In genomic region chr16:69567420-69568179, GRCm38 (mm10) we compare ENCODE assay signal across 26 mouse cellular contexts.
A peak's percentile ranks its signal among the peaks of the same experiment; 100 is the strongest.
DNase-seq lines count a peak whose midpoint lies in the region; ATAC-seq and TF ChIP-seq lines count a peak whose summit lies in the region.
"Had no signal": no experiment of that assay in that cellular context is flagged by ENCODE, and none has a peak within 500 bp of the region (broad histone marks: within the 10 kb centered on the region; RNA-seq: fewer than 3 reads in every experiment).

No protein-coding gene starts in this region.

- H3K4me1 ChIP-seq in hindbrain, embryonic 13.5 days (replicated peaks), result no peaks in the 10 kb centered on the region
- no peaks in the 10 kb centered on the region for H3K4me1 ChIP-seq in hindbrain, embryonic 12.5 days
- H3K4me1 ChIP-seq in midbrain, embryonic 16.5 days (ENCODE audit: control insufficient read depth, insufficient read depth, low read length), result no peaks in the 10 kb centered on the region
- H3K4me1 ChIP-seq in midbrain, embryonic 13.5 days (replicated peaks), result no peaks in the 10 kb centered on the region
- H3K4me1 ChIP-seq in forebrain, postnatal 0 days (ENCODE audit: insufficient read depth), result no peaks in the 10 kb centered on the region
- H3K4me1 ChIP-seq: embryonic facial prominence, embryonic 15.5 days; heart, embryonic 12.5 days; limb, embryonic 15.5 days; megakaryocyte, embryonic 14.5 days had no signal

- H3K4me2 ChIP-seq in hindbrain, embryonic 13.5 days, result no peak overlapping the region
- H3K4me2 ChIP-seq in hindbrain, embryonic 12.5 days (replicated peaks), result no peak overlapping the region
- H3K4me2 ChIP-seq in midbrain, embryonic 16.5 days (ENCODE audit: low read length), result no peak overlapping the region
- H3K4me2 ChIP-seq in midbrain, embryonic 13.5 days (replicated peaks), result no peak overlapping the region
- H3K4me2 ChIP-seq in forebrain, postnatal 0 days (ENCODE audit: low read depth), result no peak overlapping the region
- H3K4me2 ChIP-seq: embryonic facial prominence, embryonic 15.5 days; heart, embryonic 12.5 days; limb, embryonic 15.5 days; lung, embryonic 14.5 days had no signal

- H3K4me3 ChIP-seq in hindbrain, embryonic 13.5 days, result no peak overlapping the region
- no peak overlapping the region for H3K4me3 ChIP-seq in hindbrain, embryonic 12.5 days
- no peak overlapping the region for H3K4me3 ChIP-seq in midbrain, embryonic 16.5 days (ENCODE audit: low read depth, low read length)
- no peak overlapping the region for H3K4me3 ChIP-seq in midbrain, embryonic 13.5 days (replicated peaks)
- no peak overlapping the region for H3K4me3 ChIP-seq in forebrain, postnatal 0 days (ENCODE audit: low read depth, low read length)
- H3K4me3 ChIP-seq: embryonic facial prominence, embryonic 15.5 days; heart, embryonic 12.5 days; limb, embryonic 15.5 days; megakaryocyte, embryonic 14.5 days had no signal

- no peaks in the 10 kb centered on the region for H3K27me3 ChIP-seq in hindbrain, embryonic 13.5 days
- H3K27me3 ChIP-seq in hindbrain, embryonic 12.5 days, result no peaks in the 10 kb centered on the region
- no peaks in the 10 kb centered on the region for H3K27me3 ChIP-seq in midbrain, embryonic 16.5 days (ENCODE audit: control insufficient read depth, insufficient read depth, low read depth, low read length)
- no peaks in the 10 kb centered on the region for H3K27me3 ChIP-seq in midbrain, embryonic 13.5 days
- no peaks in the 10 kb centered on the region for H3K27me3 ChIP-seq in forebrain, postnatal 0 days (ENCODE audit: insufficient read depth, low read length)
- H3K27me3 ChIP-seq: CH12.LX; embryonic facial prominence, embryonic 15.5 days; heart, embryonic 12.5 days; limb, embryonic 15.5 days; megakaryocyte, embryonic 14.5 days had no signal

- no peak overlapping the region for H3K27ac ChIP-seq in hindbrain, embryonic 13.5 days
- H3K27ac ChIP-seq in hindbrain, embryonic 12.5 days, result no peak overlapping the region
- no peak overlapping the region for H3K27ac ChIP-seq in midbrain, embryonic 16.5 days (ENCODE audit: low read length)
- H3K27ac ChIP-seq in midbrain, embryonic 13.5 days, result no peak overlapping the region
- H3K27ac ChIP-seq in forebrain, postnatal 0 days (ENCODE audit: low read depth, low read length), result no peak overlapping the region
- H3K27ac ChIP-seq: embryonic facial prominence, embryonic 15.5 days; kidney, postnatal 0 days; limb, embryonic 15.5 days; liver, embryonic 14.5 days had no signal

- peak; percentile 61; the same call in 1 of the 2 replicates for ATAC-seq in hindbrain, embryonic 13.5 days (ENCODE audit: low FRiP score)
- no peak for ATAC-seq in hindbrain, embryonic 12.5 days (ENCODE audit: low FRiP score)
- peak; percentile 86 for ATAC-seq in midbrain, embryonic 16.5 days
- ATAC-seq in midbrain, embryonic 13.5 days, result no peak
- ATAC-seq in forebrain, postnatal 0 days, result peak; percentile 67

- H3K9me3 ChIP-seq in hindbrain, embryonic 13.5 days, result no peaks in the 10 kb centered on the region
- H3K9me3 ChIP-seq in hindbrain, embryonic 12.5 days (replicated peaks), result no peaks in the 10 kb centered on the region
- no peaks in the 10 kb centered on the region for H3K9me3 ChIP-seq in midbrain, embryonic 16.5 days (replicated peaks; ENCODE audit: control insufficient read depth, low read length, poor library complexity, severe bottlenecking)
- no peaks in the 10 kb centered on the region for H3K9me3 ChIP-seq in midbrain, embryonic 13.5 days
- H3K9me3 ChIP-seq in forebrain, postnatal 0 days (ENCODE audit: low read length), result no peaks in the 10 kb centered on the region
- H3K9me3 ChIP-seq: embryonic facial prominence, embryonic 15.5 days; heart, embryonic 12.5 days; limb, embryonic 15.5 days; megakaryocyte, embryonic 14.5 days had no signal

- H3K9ac ChIP-seq in hindbrain, embryonic 13.5 days, result no peak overlapping the region
- no peak overlapping the region for H3K9ac ChIP-seq in hindbrain, embryonic 12.5 days
- H3K9ac ChIP-seq in midbrain, embryonic 16.5 days (ENCODE audit: low read depth, low read length), result no peak overlapping the region
- H3K9ac ChIP-seq in midbrain, embryonic 13.5 days (replicated peaks), result no peak overlapping the region
- no peak overlapping the region for H3K9ac ChIP-seq in forebrain, postnatal 0 days
- H3K9ac ChIP-seq: embryonic facial prominence, embryonic 15.5 days; heart, embryonic 12.5 days; limb, embryonic 15.5 days; liver, embryonic 14.5 days; lung, embryonic 14.5 days had no signal

- no peak for TF ChIP-seq CTCF in forebrain, postnatal 0 days (IDR thresholded peaks at IDR 0.05; ENCODE audit: low read depth)

- no peaks in the 10 kb centered on the region for H3K36me3 ChIP-seq in hindbrain, embryonic 13.5 days
- H3K36me3 ChIP-seq in hindbrain, embryonic 12.5 days, result no peaks in the 10 kb centered on the region
- no peaks in the 10 kb centered on the region for H3K36me3 ChIP-seq in midbrain, embryonic 16.5 days (ENCODE audit: control insufficient read depth, insufficient read depth, low read length)
- no peaks in the 10 kb centered on the region for H3K36me3 ChIP-seq in midbrain, embryonic 13.5 days
- no peaks in the 10 kb centered on the region for H3K36me3 ChIP-seq in forebrain, postnatal 0 days (ENCODE audit: insufficient read depth)
- H3K36me3 ChIP-seq: embryonic facial prominence, embryonic 15.5 days; heart, embryonic 12.5 days; limb, embryonic 15.5 days had no signal

- peak; percentile 34 for DNase-seq in forebrain, postnatal 0 days
- DNase-seq in frontal cortex, postnatal 36 days (ENCODE audit: low spot score in 2 of 2), result no peak
- no peak for DNase-seq in urinary bladder, adult 18-20 months (ENCODE audit: low spot score in 2 of 2)
- DNase-seq: adrenal gland, postnatal 10 days; B cell, adult 2 months; cerebellum, adult 8-10 months; cerebellum, postnatal 36 days; embryo, embryonic 11 days; gastrocnemius, postnatal 14 days; heart, adult 18-20 months; heart, postnatal 10 days; kidney, adult 2 months; layer of hippocampus, adult 9-11 months; lung, embryonic 14.5 days; lung, postnatal 36 days had no signal

- WGBS in hindbrain, embryonic 13.5 days, result 79% methylated on average over 2 of the region's 2 CpGs
- 81% methylated on average over 2 of the region's 2 CpGs for WGBS in hindbrain, embryonic 12.5 days
- 58% methylated on average over 2 of the region's 2 CpGs for WGBS in midbrain, embryonic 16.5 days
- WGBS in midbrain, embryonic 13.5 days, result 68% methylated on average over 2 of the region's 2 CpGs
- WGBS in forebrain, postnatal 0 days, result 36% methylated on average over 2 of the region's 2 CpGs

Comparison
In these comparisons a context has a peak if more than half of its experiments do, and no peak if none do; other contexts are left out.
1. ATAC-seq: peak in hindbrain, embryonic 13.5 days (single experiment), midbrain, embryonic 16.5 days (single experiment) and forebrain, postnatal 0 days (single experiment); none in hindbrain, embryonic 12.5 days (single experiment) and midbrain, embryonic 13.5 days (single experiment).